ENCODE assay signal across 8 mouse cellular contexts in genomic region chr17:27819971-27820567, GRCm38 (mm10). TPM values are rescaled to one million over a fixed set of nuclear protein-coding genes. Genes with fewer than 3 reads are reported as not detected.
DNase-seq lines count a peak whose midpoint lies in the region; ATAC-seq lines count a peak whose summit lies in the region.

No protein-coding gene starts in this region.

- ATAC-seq in embryonic facial prominence, embryonic 13.5 days (ENCODE audit: insufficient number of reproducible peaks, insufficient read depth, low FRiP score, low TSS enrichment, low read depth): peak; percentile 79
- peak; percentile 28 for ATAC-seq in liver, embryonic 12.5 days

- H3K36me3 ChIP-seq in embryonic facial prominence, embryonic 13.5 days: no peaks in the 10 kb centered on the region
- no peaks in the 10 kb centered on the region for H3K36me3 ChIP-seq in liver, embryonic 12.5 days

- H3K27me3 ChIP-seq in embryonic facial prominence, embryonic 13.5 days: no peaks in the 10 kb centered on the region
- no peaks in the 10 kb centered on the region for H3K27me3 ChIP-seq in liver, embryonic 12.5 days (replicated peaks)

- H3K4me2 ChIP-seq in embryonic facial prominence, embryonic 13.5 days: peak overlapping the region; percentile 87
- peak overlapping the region; percentile 86 for H3K4me2 ChIP-seq in liver, embryonic 12.5 days

- peak overlapping the region; percentile 98 for H3K4me3 ChIP-seq in embryonic facial prominence, embryonic 13.5 days
- H3K4me3 ChIP-seq in liver, embryonic 12.5 days: peak overlapping the region; percentile 97

- WGBS in embryonic facial prominence, embryonic 13.5 days: under 1% methylated on average over 37 of the region's 62 CpGs
- under 1% methylated on average over 42 of the region's 62 CpGs for WGBS in liver, embryonic 12.5 days (ENCODE audit: insufficient replicate concordance)

- peak; percentile 60 to 66 for DNase-seq in thymus, adult 18-20 months
- DNase-seq in thymus, postnatal 0 days (ENCODE audit: low spot score): no peak
- DNase-seq in heart, adult 9 months (ENCODE audit: low spot score in 2 of 2): peak; percentile 51 to 64
- DNase-seq in kidney, adult 9 months: peak; percentile 73
- DNase-seq in natural killer cell, adult 2 months (ENCODE audit: low spot score in 2 of 2): peak; percentile 57 to 60
- DNase-seq in testis, postnatal 14 days (ENCODE audit: low spot score): peak; percentile 67

- H3K27ac ChIP-seq in embryonic facial prominence, embryonic 13.5 days: peak overlapping the region; percentile 82
- peak overlapping the region; percentile 93 for H3K27ac ChIP-seq in liver, embryonic 12.5 days

- peaks cover 27% of the 10 kb centered on the region for H3K4me1 ChIP-seq in embryonic facial prominence, embryonic 13.5 days
- peaks cover 65% of the 10 kb centered on the region for H3K4me1 ChIP-seq in liver, embryonic 12.5 days

- peak overlapping the region; percentile 97 for H3K9ac ChIP-seq in embryonic facial prominence, embryonic 13.5 days
- H3K9ac ChIP-seq in liver, embryonic 12.5 days: peak overlapping the region; percentile 97

- no peaks in the 10 kb centered on the region for H3K9me3 ChIP-seq in embryonic facial prominence, embryonic 13.5 days
- no peaks in the 10 kb centered on the region for H3K9me3 ChIP-seq in liver, embryonic 12.5 days (replicated peaks)

RNA-seq across cellular contexts. Expression of gene D17Wsu92e, which starts 0.4 kb away (rescaled TPM):
- 16.7 and 20.8 TPM in 2 replicates for polyA plus RNA-seq in thymus, postnatal 0 days (2015; fragmentation: Nextera tagmentation; extraction: Ambion mirVana)
- 18.3 and 20.2 TPM in 2 replicates for polyA plus RNA-seq in embryonic facial prominence, embryonic 13.5 days (2015; fragmentation: Nextera tagmentation; extraction: Ambion mirVana)
- polyA plus RNA-seq in liver, embryonic 12.5 days (2016; fragmentation: Nextera tagmentation; extraction: Ambion mirVana): 17.1 and 19.5 TPM in 2 replicates

RNA-seq across cellular contexts. Expression of gene Snrpc, which starts 17.9 kb away (rescaled TPM):
- polyA plus RNA-seq in thymus, postnatal 0 days (2015; fragmentation: Nextera tagmentation; extraction: Ambion mirVana): 383 and 386 TPM in 2 replicates
- polyA plus RNA-seq in embryonic facial prominence, embryonic 13.5 days (2015; fragmentation: Nextera tagmentation; extraction: Ambion mirVana): 326 and 362 TPM in 2 replicates
- polyA plus RNA-seq in liver, embryonic 12.5 days (2016; fragmentation: Nextera tagmentation; extraction: Ambion mirVana): 200 and 212 TPM in 2 replicates

RNA-seq across cellular contexts. Expression of gene Uhrf1bp1, which starts 36.2 kb away (rescaled TPM):
- polyA plus RNA-seq in thymus, postnatal 0 days (2015; fragmentation: Nextera tagmentation; extraction: Ambion mirVana): 1.1 and 1.6 TPM in 2 replicates
- 6.5 and 7.1 TPM in 2 replicates for polyA plus RNA-seq in embryonic facial prominence, embryonic 13.5 days (2015; fragmentation: Nextera tagmentation; extraction: Ambion mirVana)
- polyA plus RNA-seq in liver, embryonic 12.5 days (2016; fragmentation: Nextera tagmentation; extraction: Ambion mirVana): 4.5 and 5.0 TPM in 2 replicates
